Mouse (Mus musculus) intestine, embryonic 14.5 days (tissue): ENCODE results near the gene Fry. TPM values are rescaled to one million over a fixed set of nuclear protein-coding genes. Genes with fewer than 3 reads are reported as not detected.

Source experiments
- ATAC-seq: fragments of 200-750 bp; cut with Nextera tagmentation; replicated peaks from 2 replicates; pipeline ENCODE4 v1.8.0; 2017; ENCODE audit warnings: low read depth, moderate number of reproducible peaks, moderate TSS enrichment, moderate library complexity; ENCODE audit not compliant: low FRiP score, low TSS enrichment
- DNase-seq: peaks from one replicate; pipeline ENCODE4 v3.0.0-alpha.2; 2018; ENCODE audit warnings: low spot score
- H3K27ac ChIP-seq: fragments of 300-500 bp; sonication (generic); 2 replicates; pipeline ENCODE4 v1.5.1; 2014; ENCODE audit warnings: low read depth, mild to moderate bottlenecking, control low read depth
- H3K27me3 ChIP-seq: fragments of 300-500 bp; sonication (generic); replicated peaks from 2 replicates; pipeline ENCODE4 v1.6.1; 2014; ENCODE audit warnings: low read length, control low read depth; ENCODE audit not compliant: control insufficient read depth, insufficient read depth
- H3K36me3 ChIP-seq: fragments of 300-500 bp; sonication (generic); 2 replicates; pipeline ENCODE4 v1.6.1; 2014; ENCODE audit warnings: low read length, control low read depth; ENCODE audit not compliant: control insufficient read depth, insufficient read depth
- H3K4me1 ChIP-seq: fragments of 300-500 bp; sonication (generic); replicated peaks from 2 replicates; pipeline ENCODE4 v1.6.1; 2014; ENCODE audit warnings: low read length, control low read depth, mixed read lengths; ENCODE audit not compliant: control insufficient read depth, insufficient read depth
- H3K4me2 ChIP-seq: fragments of 300-500 bp; sonication (generic); 2 replicates; pipeline ENCODE4 v1.6.1; 2014; ENCODE audit warnings: low read length
- H3K4me3 ChIP-seq: fragments of 300-500 bp; sonication (generic); 2 replicates; pipeline ENCODE4 v1.5.1; 2014; ENCODE audit warnings: low read depth, low read length, control low read depth, mixed read lengths
- H3K9ac ChIP-seq: fragments of 300-500 bp; sonication (generic); 2 replicates; pipeline ENCODE4 v1.6.1; 2014; ENCODE audit warnings: mild to moderate bottlenecking, low read length
- H3K9me3 ChIP-seq: fragments of 300-500 bp; sonication (generic); 2 replicates; pipeline ENCODE4 v1.6.1; 2016; ENCODE audit warnings: low read length, control low read depth; ENCODE audit not compliant: control insufficient read depth
- WGBS: fragments of 180-500 bp; shearing (Covaris S2); extraction: QIAGEN DNeasy Blood & Tissue Kit; methylation state at CpG from one replicate; pipeline ENCODE4 v1.1.7; 2014; 5-methylcytosine and 5-hydroxymethylcytosine counted together
- polyA plus RNA-seq: library from polyadenylated mRNA; unstranded; fragments of >200 nt; fragmentation: Nextera tagmentation; extraction: Ambion mirVana; gene quantifications from 2 replicates; pipeline ENCODE4 v1.2.1, GENCODE M21; 2014

Fry gene
- polyA plus RNA-seq, 1 experiment from 2014 or later, result 11.6 TPM

DNA sequence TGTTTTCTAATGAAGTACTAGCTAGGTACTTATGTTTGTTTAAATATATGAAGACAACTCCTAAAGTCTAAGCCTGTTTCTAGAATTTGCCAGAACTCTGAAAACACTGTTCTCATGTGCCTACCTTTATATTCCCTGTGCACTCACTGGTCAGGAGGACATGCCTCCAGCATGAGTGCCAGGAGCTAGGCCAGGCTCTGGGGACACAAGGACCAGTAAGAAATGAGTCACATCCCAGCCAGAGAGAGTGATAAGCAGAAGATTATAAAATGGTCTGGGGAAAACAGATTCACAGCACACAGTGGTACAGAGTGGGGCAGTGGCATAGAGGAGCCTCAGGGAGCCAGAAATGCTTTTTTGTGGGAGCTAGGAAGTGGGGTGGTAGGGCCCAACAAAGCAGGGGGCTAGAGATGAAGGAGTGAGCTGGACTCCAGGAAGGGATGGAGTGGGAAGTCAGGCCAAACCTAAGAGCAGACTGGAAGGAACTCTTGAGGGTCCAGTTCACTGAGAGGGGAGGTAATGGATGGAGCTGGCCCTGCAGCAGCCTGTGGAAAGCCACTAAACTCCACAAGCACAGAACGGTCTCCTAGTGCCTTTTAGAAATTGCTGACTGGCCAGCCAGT is 62.7 kb downstream of the Fry start:
- no peak for DNase-seq
- 61% methylated on average over 1 of the region's 1 CpGs for WGBS
- no peaks in the 10 kb centered on the region for H3K9me3 ChIP-seq
- no peak overlapping the region for H3K9ac ChIP-seq
- no peaks in the 10 kb centered on the region for H3K27me3 ChIP-seq
- H3K36me3 ChIP-seq, result no peaks in the 10 kb centered on the region
- no peak overlapping the region for H3K4me3 ChIP-seq
- no peaks in the 10 kb centered on the region for H3K4me1 ChIP-seq
- no peak overlapping the region for H3K27ac ChIP-seq
- ATAC-seq, result no peak
- no peak overlapping the region for H3K4me2 ChIP-seq

DNA sequence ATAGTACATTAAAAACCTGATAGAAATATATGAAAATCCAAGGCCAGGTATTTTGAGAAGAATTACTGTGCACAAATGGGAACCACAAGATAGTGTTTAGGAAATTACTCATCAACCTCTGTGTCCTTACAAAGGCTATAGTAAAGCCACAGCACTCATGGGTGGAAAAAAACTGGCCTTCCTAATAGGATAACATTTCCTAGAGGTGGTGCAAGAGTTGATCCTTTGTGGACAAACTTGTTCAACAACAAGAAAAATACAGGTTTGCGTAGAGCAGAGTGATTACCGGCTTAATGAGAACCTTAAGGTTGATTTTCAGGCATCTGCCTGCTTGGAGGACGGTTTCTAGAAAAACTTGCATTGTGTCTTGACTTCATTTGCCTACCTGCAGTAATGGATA is 66.5 kb downstream of the Fry start:
- Histone ChIP-seq H3K4me2 (no peak overlapping the region), H3K27me3 (no peaks in the 10 kb centered on the region), H3K36me3 (no peaks in the 10 kb centered on the region), H3K9me3 (no peaks in the 10 kb centered on the region), H3K9ac (no peak overlapping the region), H3K4me1 (no peaks in the 10 kb centered on the region), H3K4me3 (no peak overlapping the region), H3K27ac (no peak overlapping the region)
- no peak for ATAC-seq
- 98% methylated on average over 3 of the region's 3 CpGs for WGBS
- no peak for DNase-seq

DNA sequence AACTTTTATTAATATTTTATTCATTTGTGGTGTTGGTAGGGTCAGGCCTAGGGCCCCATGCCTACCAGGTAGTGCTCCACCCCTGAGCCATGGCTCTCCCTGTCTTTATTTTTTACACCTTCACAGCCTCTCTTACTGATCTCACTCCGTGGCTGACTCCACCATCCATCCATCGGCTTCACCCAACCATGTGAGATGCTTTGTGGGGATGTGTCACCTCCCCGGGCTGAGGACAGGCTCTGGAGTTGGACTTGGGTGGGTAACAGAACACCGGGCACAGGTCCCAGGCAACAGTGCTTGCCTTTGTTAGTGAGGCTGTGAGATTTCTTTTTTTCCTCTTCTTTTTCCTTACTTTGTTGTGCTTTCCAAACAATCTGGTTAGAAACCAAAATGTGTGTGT is 67.7 kb downstream of the Fry start:
- no peak overlapping the region for H3K4me2 ChIP-seq
- no peak overlapping the region for H3K4me3 ChIP-seq
- WGBS, result 85% methylated on average over 4 of the region's 4 CpGs
- H3K9ac ChIP-seq, result no peak overlapping the region
- no peaks in the 10 kb centered on the region for H3K9me3 ChIP-seq
- ATAC-seq (no peak), DNase-seq (no peak)
- H3K27ac ChIP-seq, result no peak overlapping the region
- no peaks in the 10 kb centered on the region for H3K36me3 ChIP-seq
- no peaks in the 10 kb centered on the region for H3K27me3 ChIP-seq
- H3K4me1 ChIP-seq, result no peaks in the 10 kb centered on the region

DNA sequence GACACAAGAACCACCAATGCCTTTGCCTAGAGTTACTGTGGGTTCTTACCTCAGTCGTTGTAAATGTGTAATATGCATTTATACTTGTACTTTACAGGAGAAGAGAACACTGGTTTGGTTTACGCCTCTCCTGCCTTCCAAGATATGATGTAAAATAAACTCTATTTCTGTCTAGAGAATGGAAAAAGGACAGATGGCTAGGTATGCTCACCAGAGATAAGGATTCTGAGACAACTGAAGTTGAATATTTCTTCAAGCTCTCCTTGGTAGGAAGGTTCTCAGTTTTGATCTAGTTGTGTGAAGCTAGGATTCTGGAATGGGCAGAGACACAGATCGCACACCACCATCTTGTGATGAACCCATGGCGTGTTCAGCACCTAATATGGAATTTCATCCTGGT is 68.2 kb downstream of the Fry start:
- H3K4me2 ChIP-seq, result no peak overlapping the region
- H3K4me1 ChIP-seq, result no peaks in the 10 kb centered on the region
- H3K4me3 ChIP-seq, result no peak overlapping the region
- no peaks in the 10 kb centered on the region for H3K36me3 ChIP-seq
- no peaks in the 10 kb centered on the region for H3K9me3 ChIP-seq
- H3K9ac ChIP-seq, result no peak overlapping the region
- no peak for ATAC-seq
- no peaks in the 10 kb centered on the region for H3K27me3 ChIP-seq
- H3K27ac ChIP-seq, result no peak overlapping the region
- DNase-seq, result no peak
- WGBS, result 89% methylated on average over 4 of the region's 4 CpGs

DNA sequence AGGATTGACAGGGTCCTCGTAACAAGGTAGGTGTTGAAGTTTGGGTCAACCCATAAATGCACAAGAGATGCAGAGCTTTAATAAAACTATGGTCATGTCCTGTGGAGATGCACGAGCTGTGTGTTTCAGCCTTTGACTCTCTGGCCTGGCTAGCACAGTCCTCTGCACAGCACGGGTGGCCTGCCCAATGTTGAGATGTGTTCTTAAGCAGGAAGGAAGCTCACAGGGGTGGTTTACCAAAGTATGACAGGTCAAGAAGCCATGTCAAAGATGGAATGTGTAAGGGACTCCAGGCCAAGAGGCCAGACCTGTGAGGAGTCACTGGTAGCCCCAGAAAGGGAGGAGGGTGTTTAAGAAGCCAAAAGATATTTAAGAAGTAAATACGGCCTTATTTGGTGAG is 69.6 kb downstream of the Fry start:
- 78% methylated on average over 4 of the region's 4 CpGs for WGBS
- H3K27ac ChIP-seq, result no peak overlapping the region
- ATAC-seq, result no peak
- no peak for DNase-seq
- H3K9ac ChIP-seq, result no peak overlapping the region
- no peaks in the 10 kb centered on the region for H3K9me3 ChIP-seq
- no peaks in the 10 kb centered on the region for H3K36me3 ChIP-seq
- no peaks in the 10 kb centered on the region for H3K4me1 ChIP-seq
- no peak overlapping the region for H3K4me2 ChIP-seq
- H3K27me3 ChIP-seq, result no peaks in the 10 kb centered on the region
- no peak overlapping the region for H3K4me3 ChIP-seq

DNA sequence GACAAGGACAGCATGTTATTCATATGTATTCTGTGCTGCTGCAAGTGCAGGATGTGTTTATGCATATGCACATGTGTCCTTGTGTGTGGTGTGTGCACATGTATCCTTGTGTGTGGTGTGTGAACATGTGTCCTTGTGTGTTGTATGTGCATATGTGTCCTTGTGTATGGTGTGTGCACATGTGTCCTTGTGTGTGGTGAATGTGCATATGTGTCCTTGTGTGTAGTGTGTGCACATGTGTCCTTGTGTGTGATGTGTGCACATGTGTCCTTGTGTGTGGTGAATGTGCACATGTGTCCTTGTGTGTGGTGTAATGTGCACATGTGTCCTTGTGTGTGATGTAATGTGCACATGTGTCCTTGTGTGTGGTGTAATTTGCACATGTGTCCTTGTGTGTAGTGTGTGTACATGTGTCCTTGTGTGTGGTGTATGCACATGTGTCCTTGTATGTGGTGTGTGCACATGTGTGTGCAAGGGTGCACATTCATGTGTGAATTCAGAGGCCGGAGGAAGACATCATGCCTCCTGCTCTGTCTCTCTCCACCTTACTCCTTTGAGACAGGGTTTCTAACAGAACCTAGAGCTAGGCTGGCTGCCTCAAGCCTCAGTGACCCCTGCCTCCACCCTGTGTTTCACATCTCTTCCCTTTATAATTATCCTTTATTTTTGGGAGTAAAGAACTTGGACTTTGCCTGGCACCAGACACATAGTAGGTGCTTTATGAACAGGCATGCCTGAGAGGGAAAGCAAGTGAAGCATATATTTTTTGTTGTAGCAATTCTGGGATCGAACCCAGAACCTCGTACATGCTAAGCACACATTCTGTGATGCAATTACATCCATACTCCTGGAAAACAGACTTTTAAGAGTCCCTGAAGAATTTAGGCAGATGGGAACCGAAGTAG is 72.3 kb downstream of the Fry start:
- no peak overlapping the region for H3K9ac ChIP-seq
- WGBS, result 93% methylated on average over 4 of the region's 4 CpGs
- no peak overlapping the region for H3K4me2 ChIP-seq
- DNase-seq, result no peak
- no peaks in the 10 kb centered on the region for H3K36me3 ChIP-seq
- H3K4me1 ChIP-seq, result no peaks in the 10 kb centered on the region
- no peaks in the 10 kb centered on the region for H3K27me3 ChIP-seq
- no peak overlapping the region for H3K27ac ChIP-seq
- H3K9me3 ChIP-seq, result no peaks in the 10 kb centered on the region
- H3K4me3 ChIP-seq, result no peak overlapping the region
- no peak for ATAC-seq

DNA sequence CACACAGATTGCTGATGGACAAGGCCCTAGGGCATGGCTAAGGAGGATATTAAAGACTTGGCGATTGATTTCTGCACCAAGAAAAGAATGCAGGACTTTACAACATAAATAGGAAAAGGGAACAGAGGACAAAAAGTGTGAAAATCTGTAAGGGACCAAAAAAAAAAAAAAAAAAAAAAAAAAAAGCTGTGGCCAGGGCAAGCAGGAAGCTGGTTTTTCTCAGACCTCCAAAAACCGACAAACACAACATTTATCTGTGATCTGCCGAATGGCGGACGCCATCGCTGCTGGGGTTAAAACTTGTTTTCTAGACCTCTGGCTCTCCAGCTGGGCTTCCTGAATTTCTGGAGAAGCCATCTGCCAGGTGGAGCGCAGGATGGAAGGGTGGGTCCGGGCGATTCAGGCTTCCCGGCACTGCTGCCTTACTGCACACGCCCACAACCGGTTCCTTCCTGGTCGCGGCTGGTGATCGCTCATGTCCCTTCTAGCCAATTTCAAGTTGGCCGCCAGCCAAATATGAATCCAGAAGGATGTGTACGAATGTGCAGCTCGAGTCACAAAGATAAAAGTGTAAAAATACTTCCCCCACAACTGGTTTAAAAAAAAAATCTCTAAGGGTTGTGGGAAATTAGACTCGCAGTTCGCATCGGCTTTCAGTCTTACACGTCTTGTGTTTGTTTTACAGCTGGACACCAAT is 77.2 kb downstream of the Fry start:
- DNase-seq, result peak; percentile 87
- WGBS, result 4% methylated on average over 22 of the region's 22 CpGs
- Histone ChIP-seq H3K27ac (peak overlapping the region; percentile 51; the same call in 1 of the 2 replicates), H3K4me1 (peaks cover 11% of the 10 kb centered on the region; the same call in 1 of the 2 replicates), H3K4me2 (peak overlapping the region; percentile 61), H3K9me3 (no peaks in the 10 kb centered on the region), H3K4me3 (peak overlapping the region; percentile 33), H3K9ac (peak overlapping the region; percentile 22; the same call in 1 of the 2 replicates), H3K36me3 (no peaks in the 10 kb centered on the region), H3K27me3 (no peaks in the 10 kb centered on the region)
- peak; percentile 89 for ATAC-seq

DNA sequence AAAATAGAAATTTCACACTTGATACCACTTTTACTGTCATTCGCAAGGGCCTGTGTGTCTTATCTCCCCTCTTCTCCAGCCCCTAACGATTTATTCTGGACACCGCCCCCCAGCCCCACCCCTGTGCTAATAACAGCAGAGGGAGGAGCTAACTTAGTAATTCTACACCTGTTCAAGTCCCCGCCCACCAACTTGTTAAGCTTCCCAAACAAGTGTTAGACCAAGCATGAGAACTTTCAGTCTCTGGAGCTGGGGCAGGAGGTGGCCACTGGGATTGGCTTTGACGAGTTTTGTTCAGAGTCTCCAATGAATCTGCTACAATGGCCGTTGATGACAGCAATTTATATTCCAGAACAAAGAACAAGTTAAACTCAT is 77.8 kb downstream of the Fry start:
- H3K4me1 ChIP-seq, result peaks cover 11% of the 10 kb centered on the region; the same call in 1 of the 2 replicates
- H3K27me3 ChIP-seq, result no peaks in the 10 kb centered on the region
- DNase-seq (peak; percentile 77), ATAC-seq (peak; percentile 82)
- peak overlapping the region; percentile 51; the same call in 1 of the 2 replicates for H3K27ac ChIP-seq
- H3K9ac ChIP-seq, result peak overlapping the region; percentile 22; the same call in 1 of the 2 replicates
- H3K9me3 ChIP-seq, result no peaks in the 10 kb centered on the region
- no peaks in the 10 kb centered on the region for H3K36me3 ChIP-seq
- peak overlapping the region; percentile 33 for H3K4me3 ChIP-seq
- WGBS, result under 1% methylated on average over 6 of the region's 6 CpGs
- peak overlapping the region; percentile 61 for H3K4me2 ChIP-seq
